Mouse (Mus musculus) stomach, postnatal 0 days (tissue): ENCODE measurements around the gene 9030025P20Rik. TPM values are rescaled to one million over a fixed set of nuclear protein-coding genes. Genes with fewer than 3 reads are reported as not detected.
"Not testable (repeated sequence)": the region's sequence is repeated elsewhere in the genome, so short reads cannot be mapped to it uniquely, and the experiment has no call there.

Experiments
- ATAC-seq: fragments of 200-750 bp; cut with Nextera tagmentation; 2 replicates; pipeline ENCODE4 v1.8.0; 2017; ENCODE audit not compliant: low FRiP score, low TSS enrichment
- DNase-seq: peaks from one replicate; pipeline ENCODE4 v3.0.0-alpha.2; 2016; ENCODE audit warnings: low spot score
- H3K27ac ChIP-seq: fragments of 300-500 bp; sonication (generic); replicated peaks from 2 replicates; pipeline ENCODE4 v1.5.1; 2014; ENCODE audit warnings: mild to moderate bottlenecking, control low read depth
- H3K27me3 ChIP-seq: fragments of 300-500 bp; sonication (generic); 2 replicates; pipeline ENCODE4 v1.6.1; 2014; ENCODE audit warnings: low read length; ENCODE audit not compliant: control insufficient read depth, insufficient read depth
- H3K36me3 ChIP-seq: fragments of 300-500 bp; sonication (generic); 2 replicates; pipeline ENCODE4 v1.6.1; 2014; ENCODE audit warnings: low read length, mixed read lengths; ENCODE audit not compliant: control insufficient read depth, insufficient read depth
- H3K4me1 ChIP-seq: fragments of 300-500 bp; sonication (generic); replicated peaks from 2 replicates; pipeline ENCODE4 v1.6.1; 2014; ENCODE audit warnings: antibody characterized with exemption; ENCODE audit not compliant: control insufficient read depth, insufficient read depth
- H3K4me2 ChIP-seq: fragments of 300-500 bp; sonication (generic); replicated peaks from 2 replicates; pipeline ENCODE4 v1.6.1; 2014; ENCODE audit warnings: low read depth, mild to moderate bottlenecking, control low read depth, moderate library complexity
- H3K4me3 ChIP-seq: fragments of 300-500 bp; sonication (generic); 2 replicates; pipeline ENCODE4 v1.5.1; 2014; ENCODE audit warnings: low read depth, low read length, control low read depth
- H3K9ac ChIP-seq: fragments of 300-500 bp; sonication (generic); 2 replicates; pipeline ENCODE4 v1.6.1; 2014; ENCODE audit warnings: mild to moderate bottlenecking, low read length, control low read depth, mixed read lengths
- H3K9me3 ChIP-seq: fragments of 300-500 bp; sonication (generic); 2 replicates; pipeline ENCODE4 v1.6.1; 2016; ENCODE audit warnings: low read length; ENCODE audit not compliant: control insufficient read depth
- CTCF ChIP-seq: IDR thresholded peaks from 2 replicates; pipeline ENCODE4 v1.5.1; 2016; ENCODE audit warnings: antibody characterized with exemption, low read depth, mild to moderate bottlenecking, moderate library complexity
- EP300 ChIP-seq: optimal IDR thresholded peaks from 2 replicates; pipeline ENCODE3; 2016; ENCODE audit warnings: antibody characterized with exemption
- WGBS: fragments of 180-500 bp; shearing (Covaris S2); extraction: QIAGEN DNeasy Blood & Tissue Kit; methylation state at CpG from one replicate; pipeline ENCODE4 v1.1.7; 2014; 5-methylcytosine and 5-hydroxymethylcytosine counted together
- polyA plus RNA-seq: library from polyadenylated mRNA; unstranded; fragments of >200 nt; fragmentation: Nextera tagmentation; extraction: Ambion mirVana; gene quantifications from 2 replicates; pipeline ENCODE4 v1.2.1, GENCODE M21; 2015

Gene 9030025P20Rik
- polyA plus RNA-seq, 1 experiment from 2014 or later = 4.6 TPM

GRCm38 (mm10) chr17:14958686-14959327, 19.5 kb upstream of the 9030025P20Rik start:
- Histone ChIP-seq H3K9ac (no peak overlapping the region), H3K36me3 (peaks cover 6% of the 10 kb centered on the region), H3K27ac (no peak overlapping the region), H3K4me1 (peaks cover 2% of the 10 kb centered on the region; the same call in 1 of the 2 replicates), H3K9me3 (no peaks in the 10 kb centered on the region), H3K4me3 (no peak overlapping the region), H3K4me2 (no peak overlapping the region), H3K27me3 (no peaks in the 10 kb centered on the region)
- no peak for ATAC-seq
- WGBS = 85% methylated on average over 5 of the region's 5 CpGs
- DNase-seq = no peak
- TF ChIP-seq EP300 (no peak), CTCF (no peak)

- no peaks in the 10 kb centered on the region for H3K27me3 ChIP-seq
- ATAC-seq = 0 out of 2 replicates have a peak, but pooled peaks have one; percentile 46
- H3K9ac ChIP-seq = peak overlapping the region; percentile 38; the same call in 1 of the 2 replicates
- H3K4me2 ChIP-seq = peak overlapping the region; percentile 50
- no peak overlapping the region for H3K27ac ChIP-seq
- 25% methylated on average over 3 of the region's 3 CpGs for WGBS
- H3K4me3 ChIP-seq = peak overlapping the region; percentile 28
- no peak for DNase-seq
- H3K4me1 ChIP-seq = peaks cover 2% of the 10 kb centered on the region; the same call in 1 of the 2 replicates
- H3K9me3 ChIP-seq = no peaks in the 10 kb centered on the region
- no peaks in the 10 kb centered on the region for H3K36me3 ChIP-seq
- TF ChIP-seq CTCF (no peak), EP300 (no peak)
Measured at GRCm38 (mm10) chr17:14959979-14960378, 18.3 kb upstream of the 9030025P20Rik start.

- DNase-seq = peak; percentile 31
Measured at GRCm38 (mm10) chr17:14960520-14960919, 17.7 kb upstream of the 9030025P20Rik start.

GRCm38 (mm10) chr17:14960951-14961556, 17.2 kb upstream of the 9030025P20Rik start, which contains the start of gene Phf10:
Phf10 (minus strand) TSS chr17:14961273.
- DNase-seq = peak; percentile 58
- H3K4me1 ChIP-seq, H3K27me3 ChIP-seq, H3K36me3 ChIP-seq, H3K9me3 ChIP-seq: not testable (repeated sequence)
- H3K4me2 ChIP-seq = peak within 1 kb of the TSS; percentile 88
- peak within 1 kb of the TSS; percentile 71 for H3K27ac ChIP-seq
- peak; percentile 86 for ATAC-seq
- peak within 1 kb of the TSS; percentile 62 for H3K4me3 ChIP-seq
- WGBS = under 1% methylated on average over 43 of the region's 100 CpGs
- peak within 1 kb of the TSS; percentile 72 for H3K9ac ChIP-seq

More at GRCm38 (mm10) chr17:14960520-14960919, 17.7 kb upstream of the 9030025P20Rik start:
- no peaks in the 10 kb centered on the region for H3K36me3 ChIP-seq
- under 1% methylated on average over 19 of the region's 23 CpGs for WGBS
- ATAC-seq = peak; percentile 14; the same call in 1 of the 2 replicates
- H3K4me2 ChIP-seq = peak overlapping the region; percentile 88
- peak overlapping the region; percentile 72 for H3K9ac ChIP-seq
- H3K4me3 ChIP-seq = peak overlapping the region; percentile 62
- TF ChIP-seq CTCF = no peak
- TF ChIP-seq EP300 = no peak
- H3K27me3 ChIP-seq = no peaks in the 10 kb centered on the region
- peaks cover 2% of the 10 kb centered on the region; the same call in 1 of the 2 replicates for H3K4me1 ChIP-seq
- no peaks in the 10 kb centered on the region for H3K9me3 ChIP-seq
- peak overlapping the region; percentile 40; the same call in 1 of the 2 replicates for H3K27ac ChIP-seq

- H3K4me3 ChIP-seq, DNase-seq, H3K36me3 ChIP-seq, H3K27me3 ChIP-seq, H3K9ac ChIP-seq, H3K4me1 ChIP-seq, H3K27ac ChIP-seq, H3K9me3 ChIP-seq, H3K4me2 ChIP-seq: not testable (repeated sequence)
- ATAC-seq = peak; percentile 79
- WGBS = no CpG with 5 or more reads among the region's 44 CpGs
Measured at GRCm38 (mm10) chr17:14961557-14962154, 16.6 kb upstream of the 9030025P20Rik start.

GRCm38 (mm10) chr17:14968373-14968913, 9.8 kb upstream of the 9030025P20Rik start:
- H3K4me3 ChIP-seq, H3K27ac ChIP-seq, H3K27me3 ChIP-seq, ATAC-seq, DNase-seq, H3K9ac ChIP-seq, H3K36me3 ChIP-seq, H3K9me3 ChIP-seq, H3K4me1 ChIP-seq, H3K4me2 ChIP-seq: not testable (repeated sequence)
- no CpG with 5 or more reads among the region's 6 CpGs for WGBS

GRCm38 (mm10) chr17:14977718-14978361, 428 bp upstream of the 9030025P20Rik start:
- not testable (repeated sequence) for H3K4me3 ChIP-seq, H3K9ac ChIP-seq, H3K27me3 ChIP-seq, H3K4me1 ChIP-seq, H3K9me3 ChIP-seq, H3K27ac ChIP-seq, DNase-seq, H3K36me3 ChIP-seq, H3K4me2 ChIP-seq
- 0 out of 2 replicates have a peak, but pooled peaks have one; percentile 28 for ATAC-seq
- 1% methylated on average over 4 of the region's 7 CpGs for WGBS

GRCm38 (mm10) chr17:14990116-14990702, 11.9 kb downstream of the 9030025P20Rik start:
- not testable (repeated sequence) for H3K4me3 ChIP-seq, H3K4me1 ChIP-seq, H3K36me3 ChIP-seq, H3K27ac ChIP-seq, H3K9me3 ChIP-seq, H3K4me2 ChIP-seq, H3K9ac ChIP-seq, DNase-seq, ATAC-seq, H3K27me3 ChIP-seq
- WGBS = 79% methylated on average over 4 of the region's 5 CpGs
